Comparison of ENCODE assay signal across 25 mouse cellular contexts in the genomic region with DNA sequence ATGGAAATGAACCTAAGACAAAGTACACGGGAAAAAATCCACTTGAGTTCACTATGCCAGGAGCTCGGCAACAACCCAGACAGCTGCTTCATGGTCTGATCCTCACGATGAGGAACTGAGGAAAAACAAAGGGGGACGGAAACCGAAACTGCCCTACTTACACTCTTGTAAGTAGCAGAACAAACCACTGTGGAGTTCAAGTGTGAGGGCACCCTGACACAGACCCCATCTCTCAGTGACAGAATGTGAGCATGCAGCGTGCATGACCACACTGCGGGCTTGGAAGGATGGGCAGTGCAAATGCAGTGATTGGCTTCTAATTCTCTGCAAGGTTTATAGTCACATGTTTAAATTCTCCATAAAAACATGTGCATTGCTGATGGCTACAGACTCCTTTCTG.
DNase-seq lines count a peak whose midpoint lies in the region; ATAC-seq and TF ChIP-seq lines count a peak whose summit lies in the region.
"Had no signal": no experiment of that assay in that cellular context is flagged by ENCODE, and none has a peak within 500 bp of the region (broad histone marks: within the 10 kb centered on the region; RNA-seq: fewer than 3 reads in every experiment).

No protein-coding gene starts in this region.

- DNase-seq in layer of hippocampus, adult 2 months (ENCODE audit: low spot score in 2 of 2), result no peak
- DNase-seq in layer of hippocampus, adult 18-20 months (ENCODE audit: low spot score in 2 of 2), result no peak
- DNase-seq in spleen, postnatal 36 days (ENCODE audit: low spot score in 2 of 2), result peak; percentile 41 to 49
- no peak for DNase-seq in spleen, adult 18-20 months
- DNase-seq in kidney, adult 8-10 months, result no peak
- no peak for DNase-seq in layer of hippocampus, postnatal 36 days
- DNase-seq: adrenal gland, postnatal 36 days; cerebellum, adult 2 months; cerebellum, postnatal 36 days; forebrain, postnatal 0 days; gastrocnemius, adult 2 months; kidney, adult 18-20 months; kidney, postnatal 25 days; midbrain, embryonic 14.5 days; right cerebral cortex, postnatal 4 days had no signal

- H3K4me3 ChIP-seq in layer of hippocampus, adult 2 months, result no peak overlapping the region
- H3K4me3 ChIP-seq: forebrain, embryonic 10.5 days; gastrocnemius, adult 2 months; heart, embryonic 15.5 days; hindbrain, embryonic 10.5 days; limb, embryonic 12.5 days; liver, embryonic 15.5 days; megakaryocyte, embryonic 14.5 days; myocyte had no signal

- peak; percentile 88 for ATAC-seq in megakaryocyte, adult 5-6 weeks (ENCODE audit: poor library complexity, severe bottlenecking)
- ATAC-seq: forebrain, postnatal 0 days; lung, postnatal 0 days had no signal

- H3K27ac ChIP-seq in layer of hippocampus, adult 2 months, result peak overlapping the region; percentile 15; the same call in 1 of the 2 replicates
- H3K27ac ChIP-seq: forebrain, embryonic 10.5 days; gastrocnemius, adult 2 months; heart, embryonic 15.5 days; hindbrain, embryonic 10.5 days; limb, embryonic 12.5 days; liver, embryonic 15.5 days; stomach, postnatal 0 days had no signal

- no peak for TF ChIP-seq CTCF in layer of hippocampus, adult 2 months (conservative IDR thresholded peaks at IDR 0.05)

Comparison
In these comparisons a context has a peak if more than half of its experiments do, and no peak if none do; other contexts are left out.
1. DNase-seq: peak in spleen, postnatal 36 days (2 of 2); none in layer of hippocampus, adult 2 months (0 of 2), layer of hippocampus, adult 18-20 months (0 of 2), spleen, adult 18-20 months (0 of 2), kidney, adult 8-10 months (0 of 2) and layer of hippocampus, postnatal 36 days (0 of 2).